Mouse (Mus musculus) testis, adult 2 months (tissue): ENCODE measurements around the gene Ppp2r5c.

Source experiments
- CTCF ChIP-seq: fragments of 200-500 bp; IDR thresholded peaks from 2 replicates; pipeline ENCODE4 v1.5.1; 2012; ENCODE audit warnings: low read depth, mild to moderate bottlenecking, inconsistent platforms, low read length, moderate library complexity; ENCODE audit not compliant: control insufficient read depth, insufficient read depth, insufficient replicate concordance
- POLR2A ChIP-seq: fragments of 200-500 bp; IDR thresholded peaks from 2 replicates; pipeline ENCODE4 v1.6.1; 2012; ENCODE audit warnings: low read depth, mild to moderate bottlenecking, inconsistent platforms, low read length, moderate library complexity; ENCODE audit not compliant: control insufficient read depth

- TF ChIP-seq CTCF: no peak
- no peak for TF ChIP-seq POLR2A
These were observed 49.1 kb downstream of the Ppp2r5c start for GRCm38 (mm10) chr12:110496016-110496415.
